Mouse (Mus musculus) neural tube, embryonic 11.5 days (tissue): Measurements from ENCODE around the gene Hfe. TPM values are rescaled to one million over a fixed set of nuclear protein-coding genes. Genes with fewer than 3 reads are reported as not detected.
"Not testable (repeated sequence)": the region's sequence is repeated elsewhere in the genome, so short reads cannot be mapped to it uniquely, and the experiment has no call there.

Source experiments
- ATAC-seq: fragments of 200-750 bp; cut with Nextera tagmentation; 2 replicates; pipeline ENCODE4 v1.8.0; 2017; ENCODE audit warnings: moderate number of reproducible peaks, mild to moderate bottlenecking, moderate TSS enrichment, moderate library complexity; ENCODE audit not compliant: insufficient read depth, low FRiP score, low TSS enrichment
- DNase-seq: peaks from one replicate; pipeline ENCODE4 v3.0.0-alpha.2; 2015; ENCODE audit warnings: low spot score
- H3K27ac ChIP-seq: fragments of 300-500 bp; sonication (generic); 2 replicates; pipeline ENCODE4 v1.5.1; 2014; ENCODE audit warnings: low read depth, mild to moderate bottlenecking, low read length
- H3K27me3 ChIP-seq: fragments of 300-500 bp; sonication (generic); 2 replicates; pipeline ENCODE4 v1.6.1; 2014; ENCODE audit warnings: mild to moderate bottlenecking, low read length, mixed read lengths; ENCODE audit not compliant: control insufficient read depth, insufficient read depth
- H3K36me3 ChIP-seq: fragments of 300-500 bp; sonication (generic); 2 replicates; pipeline ENCODE4 v1.6.1; 2014; ENCODE audit warnings: mild to moderate bottlenecking, low read length, moderate library complexity, mixed read lengths; ENCODE audit not compliant: control insufficient read depth, insufficient read depth
- H3K4me1 ChIP-seq: fragments of 300-500 bp; sonication (generic); 2 replicates; pipeline ENCODE4 v1.6.1; 2014; ENCODE audit warnings: low read length, mixed read lengths; ENCODE audit not compliant: control insufficient read depth, insufficient read depth
- H3K4me2 ChIP-seq: fragments of 300-500 bp; sonication (generic); 2 replicates; pipeline ENCODE4 v1.6.1; 2014; ENCODE audit warnings: low read depth, mild to moderate bottlenecking, moderate library complexity
- H3K4me3 ChIP-seq: fragments of 300-500 bp; sonication (generic); 2 replicates; pipeline ENCODE4 v1.5.1; 2014; ENCODE audit warnings: low read depth, low read length
- H3K9ac ChIP-seq: fragments of 300-500 bp; sonication (generic); 2 replicates; pipeline ENCODE4 v1.6.1; 2014; ENCODE audit warnings: mild to moderate bottlenecking, low read length
- H3K9me3 ChIP-seq: fragments of 300-500 bp; sonication (generic); 2 replicates; pipeline ENCODE4 v1.6.1; 2016; ENCODE audit warnings: low read length; ENCODE audit not compliant: control insufficient read depth
- WGBS: fragments of 180-500 bp; shearing (Covaris S2); extraction: QIAGEN DNeasy Blood & Tissue Kit; methylation state at CpG from one replicate; pipeline ENCODE4 v1.1.7; 2014; 5-methylcytosine and 5-hydroxymethylcytosine counted together
- polyA plus RNA-seq: library from polyadenylated mRNA; unstranded; fragments of >200 nt; fragmentation: Nextera tagmentation; extraction: Ambion mirVana; gene quantifications from 2 replicates; pipeline ENCODE4 v1.2.1, GENCODE M21; 2014

The Hfe gene
- polyA plus RNA-seq, 1 experiment from 2014 or later = 3.3 TPM

GRCm38 (mm10) chr13:23729706-23730105, 19.1 kb upstream of the Hfe start:
- WGBS = 94% methylated on average over 5 of the region's 5 CpGs
- no peaks in the 10 kb centered on the region for H3K36me3 ChIP-seq
- H3K27me3 ChIP-seq = no peaks in the 10 kb centered on the region
- ATAC-seq (no peak), DNase-seq (no peak)
- H3K4me2 ChIP-seq = no peak overlapping the region
- no peak overlapping the region for H3K27ac ChIP-seq
- no peaks in the 10 kb centered on the region for H3K4me1 ChIP-seq
- no peak overlapping the region for H3K9ac ChIP-seq
- no peak overlapping the region for H3K4me3 ChIP-seq
- H3K9me3 ChIP-seq = no peaks in the 10 kb centered on the region

- no peaks in the 10 kb centered on the region for H3K27me3 ChIP-seq
- 93% methylated on average over 9 of the region's 9 CpGs for WGBS
- H3K27ac ChIP-seq = no peak overlapping the region
- no peak for ATAC-seq
- H3K4me3 ChIP-seq = no peak overlapping the region
- H3K9ac ChIP-seq = no peak overlapping the region
- H3K9me3 ChIP-seq = no peaks in the 10 kb centered on the region
- H3K36me3 ChIP-seq = no peaks in the 10 kb centered on the region
- H3K4me2 ChIP-seq = no peak overlapping the region
- H3K4me1 ChIP-seq = no peaks in the 10 kb centered on the region
- no peak for DNase-seq
These were observed 18.5 kb upstream of the Hfe start for GRCm38 (mm10) chr13:23729192-23729525.

- DNase-seq = no peak
- WGBS = 87% methylated on average over 18 of the region's 18 CpGs
These were observed 18.0 kb upstream of the Hfe start for GRCm38 (mm10) chr13:23728472-23729191.

GRCm38 (mm10) chr13:23725213-23725612, 14.6 kb upstream of the Hfe start:
- H3K9ac ChIP-seq = no peak overlapping the region
- no peaks in the 10 kb centered on the region for H3K4me1 ChIP-seq
- no peak overlapping the region for H3K4me3 ChIP-seq
- H3K27ac ChIP-seq = no peak overlapping the region
- H3K27me3 ChIP-seq = no peaks in the 10 kb centered on the region
- ATAC-seq (no peak), DNase-seq (no peak)
- H3K9me3 ChIP-seq = no peaks in the 10 kb centered on the region
- WGBS = 40% methylated on average over 1 of the region's 1 CpGs
- no peaks in the 10 kb centered on the region for H3K36me3 ChIP-seq
- no peak overlapping the region for H3K4me2 ChIP-seq

More at GRCm38 (mm10) chr13:23728472-23729191, 18.0 kb upstream of the Hfe start:
- no peak for ATAC-seq
- Histone ChIP-seq H3K9me3 (no peaks in the 10 kb centered on the region), H3K4me2 (no peak overlapping the region), H3K9ac (no peak overlapping the region), H3K4me3 (no peak overlapping the region), H3K4me1 (no peaks in the 10 kb centered on the region), H3K27me3 (no peaks in the 10 kb centered on the region), H3K27ac (no peak overlapping the region), H3K36me3 (no peaks in the 10 kb centered on the region)

- H3K27ac ChIP-seq = no peak overlapping the region
- no peak for DNase-seq
- WGBS = 95% methylated on average over 4 of the region's 4 CpGs
- no peak overlapping the region for H3K4me2 ChIP-seq
- no peak for ATAC-seq
- H3K27me3 ChIP-seq = no peaks in the 10 kb centered on the region
- H3K9ac ChIP-seq = no peak overlapping the region
- no peaks in the 10 kb centered on the region for H3K36me3 ChIP-seq
- H3K9me3 ChIP-seq = no peaks in the 10 kb centered on the region
- H3K4me1 ChIP-seq = no peaks in the 10 kb centered on the region
- H3K4me3 ChIP-seq = no peak overlapping the region
These were observed 13.6 kb upstream of the Hfe start for GRCm38 (mm10) chr13:23724239-23724638.

GRCm38 (mm10) chr13:23717593-23718245, 7.1 kb upstream of the Hfe start:
- H3K4me3 ChIP-seq, H3K4me2 ChIP-seq, ATAC-seq, H3K27me3 ChIP-seq, H3K9ac ChIP-seq, H3K36me3 ChIP-seq, DNase-seq, H3K9me3 ChIP-seq, H3K4me1 ChIP-seq, H3K27ac ChIP-seq: not testable (repeated sequence)
- 22% methylated on average over 2 of the region's 2 CpGs for WGBS

GRCm38 (mm10) chr13:23717176-23717575, 6.5 kb upstream of the Hfe start:
- DNase-seq = no peak
- H3K4me1 ChIP-seq = no peaks in the 10 kb centered on the region
- H3K27ac ChIP-seq = no peak overlapping the region
- WGBS = 53% methylated on average over 11 of the region's 11 CpGs
- H3K27me3 ChIP-seq = no peaks in the 10 kb centered on the region
- no peaks in the 10 kb centered on the region for H3K9me3 ChIP-seq
- H3K4me2 ChIP-seq = no peak overlapping the region
- no peak for ATAC-seq
- no peaks in the 10 kb centered on the region for H3K36me3 ChIP-seq
- H3K4me3 ChIP-seq = no peak overlapping the region
- H3K9ac ChIP-seq = no peak overlapping the region

GRCm38 (mm10) chr13:23716261-23717042, 5.8 kb upstream of the Hfe start:
- DNase-seq (no peak), ATAC-seq (no peak)
- H3K4me2 ChIP-seq = no peak overlapping the region
- WGBS = 89% methylated on average over 5 of the region's 5 CpGs
- H3K27me3 ChIP-seq = no peaks in the 10 kb centered on the region
- H3K4me1 ChIP-seq = no peaks in the 10 kb centered on the region
- no peaks in the 10 kb centered on the region for H3K9me3 ChIP-seq
- no peak overlapping the region for H3K4me3 ChIP-seq
- no peak overlapping the region for H3K9ac ChIP-seq
- H3K36me3 ChIP-seq = no peaks in the 10 kb centered on the region
- H3K27ac ChIP-seq = no peak overlapping the region
